Mouse (Mus musculus): ENCODE data around the gene Actr1a. TPM values are rescaled to one million over a fixed set of nuclear protein-coding genes. Genes with fewer than 3 reads are reported as not detected.

The Actr1a gene
- total RNA-seq (2021) = 10 to 100 TPM; 65.1 to 69.1 TPM
- long read RNA-seq, experiment 1, transcript Actr1a-201 (11 exons, 2,757 nt) = major isoform, 105 of 120 reads
- long read RNA-seq, experiment 1, partial matches to known transcripts = 7 of 120 reads
- long read RNA-seq, experiment 1, other reads (novel, unspliced or antisense) = 7 of 120 reads
- long read RNA-seq, experiment 2, transcript Actr1a-201 (11 exons, 2,757 nt) = major isoform, 74 of 96 reads
- long read RNA-seq, experiment 2, partial matches to known transcripts = 12 of 96 reads
- long read RNA-seq, experiment 2, other reads (novel, unspliced or antisense) = 10 of 96 reads

DNA sequence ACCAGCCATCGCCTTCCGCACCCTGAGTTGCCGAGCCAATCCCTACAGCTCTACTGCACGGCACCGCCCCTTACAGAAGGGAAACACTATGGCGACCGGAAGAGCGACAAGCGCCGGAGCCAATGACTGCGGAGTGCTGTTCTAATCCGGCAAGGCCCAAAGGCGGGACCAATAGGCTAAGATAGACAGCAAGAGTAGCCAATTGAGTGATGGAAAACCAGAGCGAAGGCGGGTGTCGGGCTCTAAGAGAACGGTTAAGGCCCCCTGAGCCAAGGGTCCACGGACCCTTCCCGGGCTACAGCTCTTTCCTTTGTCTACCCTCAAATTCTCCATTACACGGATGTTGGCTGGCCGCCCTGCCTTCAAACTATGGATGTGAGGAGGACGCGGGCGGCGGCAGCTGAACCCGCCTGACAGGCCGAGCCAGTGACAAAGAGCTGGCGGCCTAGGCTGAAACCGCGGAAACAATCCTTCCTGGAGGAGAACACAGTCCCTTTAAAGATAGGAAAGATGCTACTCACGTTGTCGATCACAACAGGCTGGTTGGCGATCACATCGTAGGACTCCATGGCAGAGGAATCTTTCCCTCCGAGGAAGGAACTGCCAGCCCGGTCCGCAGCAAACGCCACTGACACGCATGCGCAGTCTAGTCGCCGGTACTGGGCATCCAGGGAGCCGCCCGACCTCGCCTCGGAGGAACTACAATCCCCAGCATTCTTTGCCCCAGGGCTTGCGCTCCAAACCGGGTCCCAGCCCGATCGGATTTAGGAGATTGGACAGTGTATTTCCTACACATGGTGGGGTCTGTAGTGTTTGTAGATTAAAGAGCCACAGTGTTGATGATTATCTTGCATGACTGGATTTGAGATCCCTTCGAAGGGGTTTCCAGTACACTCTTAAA lies at the start of gene Actr1a:
Gene Actr1a, minus strand, starts transcription at position 640 of the 901 bp plus-strand sequence.
- DNase-seq = peak; percentile 96

GRCm38 (mm10) chr19:46444209-46444608 lies 48.7 kb upstream of the Actr1a start:
- peak; percentile 74 for DNase-seq

DNA sequence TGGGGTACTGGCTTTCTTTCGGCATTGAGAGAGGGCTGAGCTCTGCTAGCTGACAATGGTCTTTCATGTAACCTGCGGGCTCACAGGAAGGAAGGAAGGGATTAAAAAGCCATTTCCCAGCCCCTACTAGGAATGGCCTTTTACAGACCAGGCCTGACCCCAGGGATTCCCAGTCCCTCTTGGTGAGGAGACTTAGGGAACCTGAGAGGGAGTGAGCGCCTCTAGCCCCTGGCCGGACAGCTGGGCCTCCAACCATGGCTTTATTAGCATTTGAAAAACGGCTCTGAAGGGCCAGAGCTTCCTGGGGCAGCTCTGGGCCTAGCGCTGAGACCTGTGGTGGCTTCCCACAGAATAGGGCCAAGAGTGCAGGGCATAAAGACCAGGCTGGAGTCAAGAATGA lies 48.0 kb upstream of the Actr1a start:
- DNase-seq = no peak

GRCm38 (mm10) chr19:46435492-46435891 lies 39.9 kb upstream of the Actr1a start:
- no peak for DNase-seq

- no peak for DNase-seq
Observed at GRCm38 (mm10) chr19:46434591-46434990, 39.0 kb upstream of the Actr1a start.

- DNase-seq = no peak
Observed at GRCm38 (mm10) chr19:46434148-46434547, 38.6 kb upstream of the Actr1a start.

DNA sequence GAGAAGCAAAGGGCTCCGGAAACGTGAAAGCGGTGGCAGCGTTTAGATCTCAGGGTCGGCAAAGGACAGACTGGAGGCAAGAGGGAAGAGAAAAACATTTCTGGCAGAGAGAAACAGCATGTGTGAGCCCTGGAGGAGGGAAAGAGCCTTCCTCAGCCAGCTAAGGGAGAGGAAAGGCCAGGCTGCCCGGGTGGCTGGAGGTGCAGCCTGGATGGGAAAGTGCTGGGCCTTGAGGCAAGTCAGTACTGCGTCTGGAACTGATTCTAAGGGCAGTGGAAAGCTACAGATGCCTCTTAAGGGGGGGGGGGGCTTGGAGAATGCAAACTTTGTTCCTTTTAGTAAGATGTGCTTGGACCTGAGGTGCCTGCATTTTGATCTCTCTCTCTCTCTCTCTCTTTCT lies 38.2 kb upstream of the Actr1a start:
- DNase-seq = no peak

DNA sequence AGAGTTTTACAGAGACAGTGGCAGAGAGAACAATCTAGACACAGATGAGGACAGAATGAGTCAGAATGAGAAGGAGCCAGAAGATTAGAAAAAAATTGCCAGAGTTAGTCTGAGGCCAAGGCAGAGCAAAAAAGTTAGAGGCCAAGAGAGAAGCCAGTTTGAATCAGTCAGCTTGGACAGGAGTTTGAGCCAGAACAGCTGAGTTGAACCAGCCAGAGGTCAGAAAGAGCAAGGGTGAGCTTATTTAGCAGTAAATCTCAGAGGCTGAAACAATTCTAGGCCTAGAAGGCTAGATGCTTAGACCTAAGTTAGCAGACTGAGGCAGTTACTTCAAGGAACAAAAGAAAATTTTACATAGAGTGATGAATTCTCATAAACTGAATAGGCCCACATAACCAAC lies 33.7 kb upstream of the Actr1a start:
- DNase-seq = no peak

GRCm38 (mm10) chr19:46426488-46426887 lies 30.9 kb upstream of the Actr1a start:
- no peak for DNase-seq

DNA sequence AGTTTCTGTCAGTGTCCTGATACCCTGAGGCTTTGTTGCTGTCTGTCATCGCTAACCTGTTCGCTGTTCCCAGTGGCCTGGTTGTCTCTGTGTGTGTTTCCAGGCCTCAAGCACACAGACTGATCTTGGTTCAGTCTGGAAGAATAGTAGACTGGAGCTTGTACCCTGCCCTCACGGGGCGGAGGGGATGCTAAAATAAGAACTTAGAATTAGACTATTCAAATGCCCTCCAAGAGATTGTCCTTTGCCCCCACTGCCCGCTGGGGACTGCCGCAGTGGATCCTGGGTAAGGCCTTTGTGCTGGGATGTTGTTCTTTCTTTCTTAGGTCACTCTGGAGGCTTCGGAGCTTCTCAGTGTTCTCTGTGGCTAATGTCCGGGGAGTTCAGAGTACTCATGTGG lies 29.7 kb upstream of the Actr1a start:
- no peak for DNase-seq

DNA sequence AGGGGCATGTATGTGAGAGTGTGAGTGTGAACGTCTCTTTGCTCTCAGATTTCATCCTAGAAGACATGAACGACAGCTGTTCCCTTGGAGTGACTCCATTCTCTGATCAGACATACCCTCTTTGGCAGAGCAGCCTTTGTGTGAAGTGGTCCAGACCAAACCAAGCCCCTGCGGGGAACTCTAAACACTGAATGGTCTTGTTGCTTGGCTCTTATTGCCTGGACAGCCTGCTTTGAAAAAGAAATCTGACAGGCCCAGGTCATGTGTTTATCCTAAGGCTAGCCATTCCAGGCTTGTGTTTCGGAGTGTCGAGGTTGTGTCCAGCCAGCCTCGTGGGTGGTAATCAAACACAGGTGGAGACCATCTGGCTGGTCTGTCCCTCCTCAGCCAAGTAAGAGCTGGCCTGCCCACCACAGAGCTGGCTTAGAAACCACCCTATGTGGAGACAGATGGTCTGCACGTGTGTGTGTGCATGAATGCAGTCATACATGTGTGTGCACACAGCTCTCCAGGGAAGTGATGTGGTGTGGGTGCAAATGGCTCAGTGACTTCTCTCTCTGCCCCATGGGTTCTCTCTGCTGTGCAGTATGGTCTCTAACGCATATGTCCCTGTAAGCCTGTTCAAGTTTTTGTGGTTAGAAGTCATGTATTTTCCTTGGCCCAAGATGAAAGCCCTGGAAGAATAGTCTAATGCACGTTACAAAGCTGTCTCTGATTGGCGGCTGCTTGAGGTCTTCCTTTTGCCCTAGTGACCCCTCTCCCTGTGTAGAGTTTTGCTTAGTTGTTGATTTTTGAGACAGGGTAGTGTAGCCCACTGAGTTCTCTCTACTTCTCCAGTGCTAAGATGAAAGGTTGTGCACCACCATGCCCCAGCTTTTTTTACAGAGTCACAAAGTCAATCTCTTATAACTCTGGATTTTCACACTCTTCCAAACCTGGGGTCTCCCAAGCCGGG lies 27.1 kb upstream of the Actr1a start:
- no peak for DNase-seq

DNA sequence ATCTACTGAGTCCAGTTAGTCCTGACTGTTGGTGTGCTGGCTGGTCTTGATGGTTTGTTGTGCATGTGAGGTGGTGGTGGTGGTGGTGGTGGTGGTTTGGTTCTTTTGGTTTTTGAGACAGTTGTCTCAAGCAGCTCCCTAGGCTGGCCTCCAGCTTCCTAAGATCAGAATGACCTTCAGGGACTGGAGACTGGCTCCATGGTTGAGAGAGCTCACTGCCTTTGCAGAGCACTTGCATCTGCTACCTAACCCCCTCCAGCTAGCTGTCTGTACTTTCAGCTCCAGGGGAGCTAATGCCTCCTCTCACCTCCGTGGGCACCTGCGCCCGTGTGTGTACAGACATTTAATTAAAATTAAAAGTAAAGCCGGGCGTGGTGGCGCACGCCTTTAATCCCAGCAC lies 24.9 kb upstream of the Actr1a start:
- no peak for DNase-seq

DNA sequence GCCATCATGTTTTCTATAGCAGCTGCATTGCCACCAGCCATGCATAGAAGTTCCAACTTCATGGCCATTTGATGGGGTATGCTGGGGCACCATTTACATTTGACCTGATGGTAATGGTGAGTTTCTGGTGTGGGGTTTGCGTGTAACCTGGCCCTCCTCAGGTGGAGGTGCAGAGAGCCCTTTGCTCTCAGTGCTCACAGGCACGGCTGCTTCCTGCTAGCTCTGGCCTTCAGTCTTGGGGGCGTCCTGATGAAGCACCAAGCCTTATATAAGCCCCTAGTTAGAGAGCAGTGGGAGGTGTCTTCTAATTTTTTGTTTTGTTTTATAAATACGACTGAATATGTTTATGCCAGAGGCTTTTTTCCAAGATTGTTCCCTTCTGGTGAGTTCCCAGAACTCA lies 22.5 kb upstream of the Actr1a start:
- no peak for DNase-seq

DNA sequence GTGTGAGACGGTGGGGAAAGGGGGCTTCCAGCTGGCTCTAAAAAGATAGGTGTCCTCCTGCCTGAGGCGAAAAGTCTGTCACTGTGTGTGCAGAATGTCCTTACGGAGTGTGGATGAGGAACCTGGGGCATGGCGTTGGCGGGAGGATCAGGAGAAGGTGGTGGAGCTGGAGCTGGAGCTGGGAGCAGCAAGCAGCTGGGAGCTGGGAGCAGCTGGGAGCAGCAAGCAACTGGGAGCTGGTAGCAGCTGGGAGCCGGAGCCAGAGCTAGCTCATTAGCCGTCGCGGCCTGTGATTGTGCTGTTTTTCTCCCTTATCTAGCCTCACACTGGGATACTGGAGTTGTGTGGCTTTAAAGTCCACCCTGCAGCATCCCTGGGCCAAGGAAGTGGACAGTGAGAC lies 20.7 kb upstream of the Actr1a start:
- no peak for DNase-seq

- no peak for DNase-seq
Observed at GRCm38 (mm10) chr19:46414486-46414885, 18.9 kb upstream of the Actr1a start.

- DNase-seq = no peak
Observed at GRCm38 (mm10) chr19:46413969-46414368, 18.4 kb upstream of the Actr1a start.

DNA sequence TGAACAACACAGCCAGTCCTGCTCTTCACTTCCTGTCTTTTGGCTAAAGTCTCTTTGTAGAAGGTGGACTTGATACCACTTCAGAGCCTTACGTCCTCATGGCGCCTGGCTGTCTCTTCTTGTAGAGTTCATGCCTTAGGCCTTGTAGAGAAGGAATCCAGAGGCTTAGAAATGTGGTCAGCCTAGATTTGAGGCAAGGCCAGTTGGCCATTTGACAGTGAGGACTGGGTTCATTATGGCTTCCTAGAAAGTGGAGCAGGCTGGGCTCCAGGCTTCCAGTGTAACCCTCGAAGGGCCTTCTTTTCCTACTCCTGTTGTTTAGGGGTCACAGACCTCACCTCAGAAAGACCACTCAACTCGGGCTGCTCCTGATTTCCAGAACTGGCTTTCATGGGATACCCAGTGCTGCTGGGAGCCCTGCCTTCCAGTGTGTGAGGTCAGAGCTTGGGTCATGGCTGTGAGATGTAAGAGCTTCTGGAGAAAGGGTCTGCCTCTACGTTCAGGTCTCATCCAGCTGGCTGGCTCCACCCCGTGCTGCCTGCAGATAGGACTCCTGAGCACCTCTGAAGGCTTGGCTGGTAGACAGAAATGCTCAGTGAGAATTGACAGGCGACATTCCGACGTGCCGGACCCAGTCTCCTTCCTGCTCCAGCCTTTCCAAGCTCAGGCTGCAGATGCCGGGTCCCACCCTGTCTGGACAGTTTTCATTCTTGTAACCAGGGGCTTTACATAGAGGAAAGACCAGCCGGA lies 16.7 kb upstream of the Actr1a start:
- no peak for DNase-seq

- no peak for DNase-seq
Observed at GRCm38 (mm10) chr19:46409506-46409905, 14.0 kb upstream of the Actr1a start.

DNA sequence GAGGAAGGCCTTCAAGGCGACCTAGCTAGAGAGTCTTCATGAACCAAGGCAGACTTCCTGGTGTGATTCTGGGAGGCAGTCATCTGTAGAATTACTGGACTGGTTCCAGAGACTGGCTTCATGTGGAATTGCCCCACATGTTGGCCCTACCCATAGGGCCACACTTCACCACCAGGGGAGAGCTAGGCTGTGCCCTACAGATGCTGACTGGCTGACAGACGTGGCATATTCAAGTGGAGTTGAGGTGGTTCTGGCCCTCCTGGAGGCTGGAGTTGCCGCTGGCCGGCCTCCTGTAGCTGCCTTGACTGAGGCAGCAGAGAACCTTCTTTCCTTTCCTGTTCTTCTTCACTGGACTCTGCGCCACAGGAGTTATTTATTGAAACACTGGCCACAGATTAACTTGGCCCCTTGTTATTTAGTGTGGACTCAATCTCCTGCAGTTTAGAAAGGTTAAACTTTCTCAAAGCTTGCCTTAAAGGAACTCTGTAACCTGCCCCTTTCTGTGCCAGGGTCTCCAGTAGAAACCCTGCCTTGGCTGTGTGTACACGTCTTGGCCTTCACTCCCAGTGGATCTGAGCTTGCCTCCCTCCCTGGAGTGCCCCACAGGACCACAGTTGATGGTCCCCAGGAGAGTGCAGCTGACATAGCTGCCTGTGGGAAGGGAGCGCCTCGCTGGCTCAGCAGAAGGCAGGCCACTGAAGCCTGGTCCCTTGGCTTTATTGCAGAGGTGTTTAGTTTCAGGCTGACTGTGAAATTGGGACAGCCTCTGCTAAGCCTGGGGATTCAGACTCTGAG lies 11.2 kb upstream of the Actr1a start:
- DNase-seq = no peak

DNA sequence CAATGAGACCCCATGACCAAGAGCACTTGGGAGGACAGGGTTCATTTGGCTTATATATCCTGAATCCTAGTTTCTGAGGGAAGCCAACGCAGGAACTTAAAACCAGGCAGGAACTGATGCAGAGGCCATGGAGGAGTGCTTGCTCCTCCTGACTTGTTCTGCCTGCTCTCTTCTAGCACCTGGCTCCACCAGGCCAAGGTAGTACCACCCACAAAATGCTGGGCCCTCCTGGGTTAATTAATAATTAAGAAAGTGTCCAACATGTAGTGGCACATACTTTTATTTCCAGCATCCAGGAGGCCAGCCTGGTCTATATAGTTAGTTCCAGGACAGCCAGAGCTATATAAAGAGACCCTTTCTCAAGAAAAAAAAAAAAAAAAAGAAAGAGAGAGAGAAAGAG lies 8.5 kb upstream of the Actr1a start:
- DNase-seq = no peak

GRCm38 (mm10) chr19:46400558-46400957 lies 5.0 kb upstream of the Actr1a start:
- no peak for DNase-seq
